Mouse (Mus musculus) thymus, adult 2 months (tissue): ENCODE data around the gene Ip6k1.

Source experiments
- CTCF ChIP-seq: fragments of 200-500 bp; IDR thresholded peaks from 2 replicates; pipeline ENCODE4 v1.5.1; 2012; ENCODE audit warnings: mild to moderate bottlenecking, control low read depth, low read length, moderate library complexity, borderline replicate concordance; ENCODE audit not compliant: control insufficient read depth, poor library complexity, insufficient read depth; ENCODE audit errors: extremely low read depth
- POLR2A ChIP-seq: fragments of 200-500 bp; IDR thresholded peaks from 2 replicates; pipeline ENCODE4 v1.6.1; 2012; ENCODE audit warnings: mild to moderate bottlenecking, low read length, control low read depth, moderate library complexity; ENCODE audit not compliant: control insufficient read depth, poor library complexity, insufficient read depth; ENCODE audit errors: extremely low read depth

- no peak for TF ChIP-seq CTCF
- no peak for TF ChIP-seq POLR2A
Observed at GRCm38 (mm10) chr9:108023216-108023615, 20.9 kb downstream of the Ip6k1 start.
